Mouse (Mus musculus) cortical plate, adult 2 months (tissue): ENCODE data around the gene Fanci.

ENCODE experiments used
- CTCF ChIP-seq: fragments of 200-500 bp; IDR thresholded peaks from 2 replicates; pipeline ENCODE4 v1.5.1; 2011; ENCODE audit warnings: mild to moderate bottlenecking, control low read depth, low read length; ENCODE audit not compliant: insufficient read depth; ENCODE audit errors: extremely low read depth
- POLR2A ChIP-seq: fragments of 200-500 bp; IDR thresholded peaks from 2 replicates; pipeline ENCODE4 v1.6.1; 2011; ENCODE audit warnings: mild to moderate bottlenecking, low read length, control low read depth; ENCODE audit not compliant: insufficient read depth; ENCODE audit errors: extremely low read depth

DNA sequence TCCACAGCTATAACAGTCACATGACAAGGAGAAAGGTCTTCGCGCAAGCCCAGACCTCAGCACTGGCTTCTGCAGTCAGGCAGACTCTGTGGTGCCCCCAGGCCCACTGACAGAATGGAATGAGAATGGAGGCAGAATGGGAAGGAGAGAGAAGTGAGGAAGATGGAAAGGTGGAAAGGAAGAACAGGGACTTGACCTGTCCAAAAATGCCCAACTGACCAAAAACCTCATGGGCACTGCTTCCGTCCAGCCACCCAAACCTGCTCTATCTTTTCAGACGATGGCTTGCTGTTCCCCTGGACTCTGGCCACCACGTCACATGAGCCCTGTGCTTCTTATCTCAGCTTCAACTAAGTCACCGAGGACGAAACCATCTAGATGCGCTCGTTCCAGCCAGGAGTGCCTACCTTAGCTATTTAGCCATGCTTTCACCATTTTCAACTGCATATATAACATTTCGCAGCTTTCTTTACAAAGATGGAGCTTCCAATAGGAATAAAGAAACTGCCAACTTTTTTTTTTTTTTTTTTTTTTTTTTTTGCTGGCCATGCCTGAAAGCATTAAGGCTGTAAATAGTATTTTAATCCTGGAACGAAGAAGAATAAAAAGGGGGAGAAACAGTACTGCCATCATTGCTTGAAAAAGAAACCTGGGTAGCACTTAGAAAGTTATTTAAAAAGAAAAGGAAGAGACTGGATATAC lies 71.8 kb downstream of the Fanci start:
- no peak for TF ChIP-seq POLR2A
- no peak for TF ChIP-seq CTCF
